Mouse (Mus musculus): Measurements from ENCODE around the gene Bsn.

GRCm38 (mm10) chr9:108094184-108094941 lies 95.8 kb downstream of the Bsn start, which contains the start of gene Apeh:
- TF ChIP-seq EP300 (IDR thresholded peaks at IDR 0.05) (no peak), CTCF (IDR thresholded peaks at IDR 0.05) (no peak; the same call in 1 of the 2 replicates)
